Mouse (Mus musculus) forebrain, embryonic 14.5 days (tissue): Measurements from ENCODE around the gene Ctdspl. TPM values are rescaled to one million over a fixed set of nuclear protein-coding genes. Genes with fewer than 3 reads are reported as not detected.
A peak's percentile ranks its signal among the peaks of the same experiment; 100 is the strongest.

Experiments
- ATAC-seq: fragments of 200-750 bp; cut with Nextera tagmentation; 2 replicates; pipeline ENCODE4 v1.8.0; 2017; ENCODE audit warnings: mild to moderate bottlenecking, moderate library complexity
- DNase-seq: peaks from one replicate; pipeline ENCODE4 v3.0.0-alpha.2; 2015; ENCODE audit warnings: low spot score
- H3K27ac ChIP-seq: fragments of 300-500 bp; sonication (generic); 2 replicates; pipeline ENCODE4 v1.5.1; 2014; ENCODE audit warnings: low read depth, mild to moderate bottlenecking, control low read depth, low read length, moderate library complexity
- H3K27me3 ChIP-seq: fragments of 300-500 bp; sonication (generic); replicated peaks from 2 replicates; pipeline ENCODE4 v1.6.1; 2014; ENCODE audit warnings: low read length, control low read depth, mixed read lengths; ENCODE audit not compliant: control insufficient read depth, insufficient read depth
- H3K36me3 ChIP-seq: fragments of 300-500 bp; sonication (generic); 2 replicates; pipeline ENCODE4 v1.6.1; 2014; ENCODE audit warnings: low read length, control low read depth; ENCODE audit not compliant: control insufficient read depth, insufficient read depth
- H3K4me1 ChIP-seq: fragments of 300-500 bp; sonication (generic); 2 replicates; pipeline ENCODE4 v1.6.1; 2014; ENCODE audit warnings: antibody characterized with exemption, low read length, control low read depth; ENCODE audit not compliant: control insufficient read depth, insufficient read depth
- H3K4me2 ChIP-seq: fragments of 300-500 bp; sonication (generic); 2 replicates; pipeline ENCODE4 v1.6.1; 2014; ENCODE audit warnings: mild to moderate bottlenecking, control low read depth, low read length
- H3K4me3 ChIP-seq: fragments of 300-500 bp; sonication (generic); 2 replicates; pipeline ENCODE4 v1.5.1; 2014; ENCODE audit warnings: low read depth, low read length, control low read depth
- H3K9ac ChIP-seq: fragments of 300-500 bp; sonication (generic); 2 replicates; pipeline ENCODE4 v1.6.1; 2014; ENCODE audit warnings: mild to moderate bottlenecking, low read length, control low read depth, moderate library complexity
- H3K9me3 ChIP-seq: fragments of 300-500 bp; sonication (generic); replicated peaks from 2 replicates; pipeline ENCODE4 v1.6.1; 2016; ENCODE audit warnings: low read length, control low read depth, mixed read lengths; ENCODE audit not compliant: control insufficient read depth
- WGBS: fragments of 180-500 bp; shearing (Covaris S2); extraction: QIAGEN DNeasy Blood & Tissue Kit; methylation state at CpG from one replicate; pipeline ENCODE4 v1.1.7; 2014; 5-methylcytosine and 5-hydroxymethylcytosine counted together
- polyA plus RNA-seq: library from polyadenylated mRNA; unstranded; fragments of >200 nt; fragmentation: Nextera tagmentation; extraction: Ambion mirVana; gene quantifications from 2 replicates; pipeline ENCODE4 v1.2.1, GENCODE M21; 2014

Gene Ctdspl
- 5.7 and 6.4 TPM in 2 replicates for polyA plus RNA-seq

- H3K4me1 ChIP-seq: peaks cover 12% of the 10 kb centered on the region
- ATAC-seq (peak; percentile 54), DNase-seq (peak; percentile 66)
- peak within 1 kb of the TSS; percentile 97 for H3K4me2 ChIP-seq
- no peaks in the 10 kb centered on the region for H3K27me3 ChIP-seq
- H3K9ac ChIP-seq: peak within 1 kb of the TSS; percentile 81
- WGBS: under 1% methylated on average over 40 of the region's 73 CpGs
- H3K27ac ChIP-seq: peak within 1 kb of the TSS; percentile 83
- H3K4me3 ChIP-seq: peak within 1 kb of the TSS; percentile 78
- H3K36me3 ChIP-seq: no peaks in the 10 kb centered on the region
- H3K9me3 ChIP-seq: no peaks in the 10 kb centered on the region
These were observed at the start of gene Ctdspl for GRCm38 (mm10) chr9:118926111-118926650. TSS of gene Ctdspl (plus strand) at chr9:118926453.

- H3K4me2 ChIP-seq: no peak overlapping the region
- no peaks in the 10 kb centered on the region for H3K27me3 ChIP-seq
- no peak overlapping the region for H3K9ac ChIP-seq
- ATAC-seq (no peak), DNase-seq (no peak)
- WGBS: 88% methylated on average over 10 of the region's 10 CpGs
- no peak overlapping the region for H3K4me3 ChIP-seq
- no peaks in the 10 kb centered on the region for H3K36me3 ChIP-seq
- H3K4me1 ChIP-seq: no peaks in the 10 kb centered on the region
- H3K9me3 ChIP-seq: no peaks in the 10 kb centered on the region
- no peak overlapping the region for H3K27ac ChIP-seq
These were observed 49.4 kb upstream of the Ctdspl start for GRCm38 (mm10) chr9:118876902-118877301.

GRCm38 (mm10) chr9:118877365-118878008 is 48.8 kb upstream of the Ctdspl start:
- H3K4me3 ChIP-seq: no peak overlapping the region
- DNase-seq (no peak), ATAC-seq (no peak)
- no peaks in the 10 kb centered on the region for H3K36me3 ChIP-seq
- H3K9ac ChIP-seq: no peak overlapping the region
- 81% methylated on average over 7 of the region's 7 CpGs for WGBS
- no peaks in the 10 kb centered on the region for H3K9me3 ChIP-seq
- no peak overlapping the region for H3K27ac ChIP-seq
- H3K4me2 ChIP-seq: no peak overlapping the region
- no peaks in the 10 kb centered on the region for H3K4me1 ChIP-seq
- no peaks in the 10 kb centered on the region for H3K27me3 ChIP-seq

- Histone ChIP-seq H3K9me3 (no peaks in the 10 kb centered on the region), H3K4me1 (no peaks in the 10 kb centered on the region), H3K27me3 (no peaks in the 10 kb centered on the region), H3K4me3 (no peak overlapping the region), H3K9ac (no peak overlapping the region), H3K4me2 (no peak overlapping the region), H3K36me3 (no peaks in the 10 kb centered on the region), H3K27ac (no peak overlapping the region)
- ATAC-seq (no peak), DNase-seq (no peak)
- 86% methylated on average over 11 of the region's 11 CpGs for WGBS
These were observed 47.7 kb upstream of the Ctdspl start for GRCm38 (mm10) chr9:118878596-118878995.

- no peak for DNase-seq
- no peak overlapping the region for H3K4me3 ChIP-seq
- no peaks in the 10 kb centered on the region for H3K36me3 ChIP-seq
- no peak overlapping the region for H3K9ac ChIP-seq
- H3K4me2 ChIP-seq: no peak overlapping the region
- no peak for ATAC-seq
- no peaks in the 10 kb centered on the region for H3K4me1 ChIP-seq
- WGBS: 73% methylated on average over 7 of the region's 7 CpGs
- no peak overlapping the region for H3K27ac ChIP-seq
- no peaks in the 10 kb centered on the region for H3K9me3 ChIP-seq
- H3K27me3 ChIP-seq: no peaks in the 10 kb centered on the region
These were observed 44.8 kb upstream of the Ctdspl start for GRCm38 (mm10) chr9:118881281-118881945.

- Histone ChIP-seq H3K36me3 (no peaks in the 10 kb centered on the region), H3K4me2 (no peak overlapping the region), H3K27ac (no peak overlapping the region), H3K4me1 (no peaks in the 10 kb centered on the region), H3K27me3 (no peaks in the 10 kb centered on the region), H3K9me3 (no peaks in the 10 kb centered on the region), H3K9ac (no peak overlapping the region), H3K4me3 (no peak overlapping the region)
- ATAC-seq (no peak), DNase-seq (no peak)
- 91% methylated on average over 6 of the region's 6 CpGs for WGBS
These were observed 44.3 kb upstream of the Ctdspl start for GRCm38 (mm10) chr9:118881946-118882284.

- WGBS: 91% methylated on average over 7 of the region's 7 CpGs
- H3K4me2 ChIP-seq: no peak overlapping the region
- H3K27me3 ChIP-seq: no peaks in the 10 kb centered on the region
- H3K4me1 ChIP-seq: no peaks in the 10 kb centered on the region
- DNase-seq (no peak), ATAC-seq (no peak)
- no peaks in the 10 kb centered on the region for H3K9me3 ChIP-seq
- no peak overlapping the region for H3K27ac ChIP-seq
- no peak overlapping the region for H3K4me3 ChIP-seq
- H3K9ac ChIP-seq: no peak overlapping the region
- H3K36me3 ChIP-seq: no peaks in the 10 kb centered on the region
These were observed 43.1 kb upstream of the Ctdspl start for GRCm38 (mm10) chr9:118883150-118883549.

GRCm38 (mm10) chr9:118885785-118886184 is 40.5 kb upstream of the Ctdspl start:
- H3K9ac ChIP-seq: no peak overlapping the region
- H3K4me1 ChIP-seq: peaks cover 3% of the 10 kb centered on the region; the same call in 1 of the 2 replicates
- 78% methylated on average over 6 of the region's 6 CpGs for WGBS
- H3K27ac ChIP-seq: no peak overlapping the region
- DNase-seq: no peak
- no peaks in the 10 kb centered on the region for H3K9me3 ChIP-seq
- no peak overlapping the region for H3K4me2 ChIP-seq
- H3K27me3 ChIP-seq: no peaks in the 10 kb centered on the region
- no peak for ATAC-seq
- no peaks in the 10 kb centered on the region for H3K36me3 ChIP-seq
- H3K4me3 ChIP-seq: no peak overlapping the region

- DNase-seq: no peak
- no peaks in the 10 kb centered on the region for H3K27me3 ChIP-seq
- H3K36me3 ChIP-seq: no peaks in the 10 kb centered on the region
- H3K27ac ChIP-seq: no peak overlapping the region
- 85% methylated on average over 7 of the region's 7 CpGs for WGBS
- no peak overlapping the region for H3K4me3 ChIP-seq
- H3K9ac ChIP-seq: no peak overlapping the region
- ATAC-seq: no peak
- no peaks in the 10 kb centered on the region for H3K9me3 ChIP-seq
- peaks cover 3% of the 10 kb centered on the region; the same call in 1 of the 2 replicates for H3K4me1 ChIP-seq
- no peak overlapping the region for H3K4me2 ChIP-seq
These were observed 39.1 kb upstream of the Ctdspl start for GRCm38 (mm10) chr9:118887201-118887600.
